Mouse (Mus musculus) kidney, postnatal 14 days (tissue): Measurements from ENCODE around the gene Moxd1.
A peak's percentile ranks its signal among the peaks of the same experiment; 100 is the strongest.
"Not testable (repeated sequence)": the region's sequence is repeated elsewhere in the genome, so short reads cannot be mapped to it uniquely, and the experiment has no call there.

Experiments
- DNase-seq: peaks from one replicate; pipeline ENCODE4 v3.0.0; 2022; ENCODE audit warnings: mixed read lengths

The Moxd1 gene

DNA sequence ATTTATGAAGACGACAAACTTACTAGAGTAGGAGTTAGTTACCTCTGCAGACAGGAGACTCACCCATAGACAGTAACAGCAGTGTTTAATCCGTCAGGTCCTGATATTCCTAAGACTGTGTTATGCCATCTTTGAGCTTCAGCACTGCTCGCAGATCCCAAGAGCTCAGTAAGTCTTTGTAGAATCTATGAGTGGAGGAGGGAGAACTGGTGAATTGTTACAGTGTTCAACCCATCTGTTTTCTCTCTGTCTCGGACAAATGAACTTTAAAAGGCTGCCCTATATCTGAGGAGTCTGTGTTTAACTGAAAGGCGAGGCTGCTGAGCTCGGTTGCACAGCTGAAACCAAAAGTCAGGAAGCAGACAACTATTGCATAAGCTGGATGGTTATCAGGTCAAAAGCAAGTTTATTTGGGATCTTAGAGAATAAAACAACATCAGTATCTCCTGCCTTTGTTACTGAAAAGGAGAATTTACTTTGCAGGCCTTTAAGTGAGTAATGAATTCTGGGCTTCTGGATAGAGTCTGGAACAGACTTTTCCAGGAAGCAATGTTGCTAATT lies 47.8 kb downstream of the Moxd1 start:
- no peak for DNase-seq

DNA sequence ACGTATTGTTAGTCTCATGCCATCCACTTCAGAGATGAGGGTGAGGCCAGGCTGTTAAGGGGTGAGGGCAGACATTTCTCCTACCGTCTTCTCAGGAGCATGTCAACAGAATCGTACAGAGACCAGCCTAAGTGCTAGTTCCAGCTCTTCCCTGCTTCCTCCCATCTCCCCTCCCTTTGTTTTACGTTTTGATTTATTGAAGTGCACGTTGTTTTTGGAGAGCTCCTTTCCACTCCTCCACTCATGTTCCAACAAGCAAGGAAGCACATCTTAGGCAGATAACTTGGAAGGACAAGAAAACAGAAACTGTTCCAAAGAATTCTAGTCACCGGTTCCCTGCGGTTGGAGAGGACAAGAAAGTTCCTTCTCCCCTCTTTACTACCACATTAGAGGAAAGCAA lies 52.9 kb downstream of the Moxd1 start:
- DNase-seq: no peak

DNA sequence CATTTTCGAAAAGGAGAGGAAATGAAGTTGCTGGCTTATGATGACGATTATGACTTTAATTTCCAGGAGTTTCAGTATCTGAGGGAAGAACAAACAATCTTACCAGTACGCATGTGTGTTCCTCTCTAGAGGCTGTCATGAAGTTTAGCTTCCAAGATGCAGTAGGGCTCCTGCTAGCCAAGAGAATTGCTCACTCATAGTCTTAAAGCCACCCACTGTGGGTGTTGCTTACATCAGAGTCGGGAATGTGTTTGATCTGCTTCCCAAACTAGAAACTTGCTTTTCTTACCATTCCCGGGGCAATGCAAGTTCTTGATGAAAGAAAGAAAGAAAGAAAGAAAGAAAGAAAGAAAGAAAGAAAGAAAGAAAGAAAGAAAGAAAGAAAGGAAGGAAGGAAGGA lies 59.3 kb downstream of the Moxd1 start:
- no peak for DNase-seq

DNA sequence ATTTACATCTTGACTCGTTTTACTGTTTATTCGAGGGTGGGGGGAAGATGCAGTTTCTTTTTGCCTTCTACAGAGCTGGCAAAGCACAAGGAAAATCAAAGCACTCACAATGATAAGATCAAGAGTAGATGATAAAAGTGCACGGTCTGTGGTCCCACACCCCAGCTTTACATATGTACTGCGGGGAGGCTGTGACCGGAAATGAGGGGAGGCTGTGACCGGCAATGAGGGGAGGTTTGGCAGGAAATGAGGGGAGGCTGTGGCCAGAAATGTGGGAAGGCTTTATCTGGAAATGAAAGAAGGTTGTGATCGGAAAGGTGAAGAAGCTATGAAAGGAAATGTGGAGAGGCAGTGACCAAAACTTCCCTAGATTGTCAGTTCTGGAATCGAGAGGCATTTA lies 68.3 kb downstream of the Moxd1 start:
- no peak for DNase-seq

DNA sequence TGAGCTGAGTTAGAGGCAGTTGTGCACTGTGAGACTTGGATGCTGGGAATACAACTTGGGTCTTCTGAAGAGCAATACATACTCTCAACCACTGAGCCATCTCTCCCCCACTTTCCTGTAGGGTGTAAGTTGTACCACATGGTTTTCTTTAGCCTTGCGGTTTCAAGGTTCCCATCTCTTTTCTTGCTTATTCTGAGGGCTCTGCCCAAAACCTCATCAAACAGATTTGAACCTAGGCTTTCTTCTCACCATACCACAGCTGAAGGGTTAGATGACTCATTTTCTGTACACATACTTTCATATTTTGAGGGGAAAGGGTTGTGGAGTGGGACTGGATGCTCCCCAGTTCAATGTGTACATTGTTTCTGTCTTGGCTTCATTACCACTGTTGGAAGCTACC lies 69.4 kb downstream of the Moxd1 start:
- no peak for DNase-seq

DNA sequence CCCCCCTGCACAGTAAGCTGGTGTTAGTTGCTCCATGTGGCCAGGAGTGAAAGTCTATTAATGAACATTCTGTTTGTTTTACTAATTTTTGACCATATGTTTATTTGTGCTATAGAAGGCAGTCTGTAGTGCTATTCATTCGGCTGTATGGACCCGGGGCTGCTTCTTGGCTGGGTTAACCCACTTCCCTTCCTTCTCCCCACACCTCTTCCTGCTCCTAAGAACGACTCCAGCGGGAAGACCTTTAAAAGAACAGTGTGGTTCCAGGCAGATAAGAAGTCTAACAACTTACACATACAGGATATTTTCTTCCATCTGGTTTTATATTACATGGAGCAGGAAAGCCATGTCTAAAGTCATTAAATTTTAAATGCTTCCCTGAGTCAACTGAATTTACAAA lies 73.3 kb downstream of the Moxd1 start:
- no peak for DNase-seq

DNA sequence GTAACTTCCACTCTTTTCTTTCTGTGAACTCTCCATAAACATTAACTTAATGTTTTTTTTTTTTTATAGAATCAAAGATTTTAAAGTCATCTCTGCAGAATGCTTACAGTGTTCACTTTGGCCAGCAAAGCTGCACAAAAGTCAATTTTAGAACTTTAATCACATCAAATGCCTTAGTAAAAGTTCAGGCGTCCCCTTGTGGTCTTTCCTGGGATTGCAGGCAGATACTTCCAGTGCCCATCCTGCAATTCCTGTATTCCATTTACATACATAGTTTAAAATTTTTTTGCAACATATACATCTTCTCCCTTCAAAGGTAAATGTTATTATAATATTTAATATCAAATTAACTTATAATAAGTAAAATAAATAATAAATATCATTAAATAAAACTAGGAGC lies 74.5 kb downstream of the Moxd1 start:
- peak; percentile 54 for DNase-seq

DNA sequence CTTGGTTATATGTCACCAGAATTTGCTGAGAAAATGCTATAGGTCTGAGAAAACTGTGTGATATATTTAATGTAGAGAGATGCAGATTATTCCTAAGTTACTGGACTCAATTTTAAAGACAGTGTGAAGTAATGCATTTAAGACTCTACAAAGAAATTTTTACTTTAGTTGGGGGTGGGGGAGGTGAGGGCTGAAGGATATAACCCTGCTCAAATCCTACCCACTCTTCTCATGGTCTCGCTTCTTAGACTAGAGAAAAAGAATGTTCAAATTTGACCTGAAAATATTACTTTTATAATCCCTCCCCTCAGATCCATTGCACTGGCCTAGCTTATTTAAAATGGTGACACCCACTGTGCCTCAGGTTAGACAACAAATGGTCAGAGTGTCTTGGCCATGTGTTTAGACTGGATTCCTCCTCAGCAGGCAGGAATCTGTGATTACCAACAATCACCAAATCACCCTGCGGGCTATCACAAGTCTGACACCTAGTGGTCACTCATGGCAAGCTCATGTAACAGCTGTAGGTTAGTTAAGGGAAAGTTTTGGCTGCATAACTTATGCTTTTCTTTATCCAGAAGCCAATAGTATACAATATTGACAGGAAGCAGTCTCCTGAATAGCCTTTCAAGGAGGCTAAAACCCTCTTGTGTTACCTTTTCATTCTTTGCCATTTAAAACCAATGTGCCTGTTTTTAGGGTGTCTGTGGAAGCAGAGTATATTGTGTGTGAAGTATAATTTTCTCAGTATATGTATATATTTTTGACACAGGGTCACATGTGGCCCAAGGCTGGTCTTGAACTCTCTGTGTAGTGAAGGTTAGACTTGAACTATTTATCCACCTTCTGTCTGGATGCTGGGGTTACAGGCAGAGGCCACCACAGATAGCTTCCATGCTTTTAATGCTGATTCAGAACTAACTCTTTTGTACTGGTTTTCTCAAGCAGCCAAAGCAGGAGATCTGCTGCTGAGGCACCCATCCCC lies 75.2 kb downstream of the Moxd1 start:
- DNase-seq: peak; percentile 71

DNA sequence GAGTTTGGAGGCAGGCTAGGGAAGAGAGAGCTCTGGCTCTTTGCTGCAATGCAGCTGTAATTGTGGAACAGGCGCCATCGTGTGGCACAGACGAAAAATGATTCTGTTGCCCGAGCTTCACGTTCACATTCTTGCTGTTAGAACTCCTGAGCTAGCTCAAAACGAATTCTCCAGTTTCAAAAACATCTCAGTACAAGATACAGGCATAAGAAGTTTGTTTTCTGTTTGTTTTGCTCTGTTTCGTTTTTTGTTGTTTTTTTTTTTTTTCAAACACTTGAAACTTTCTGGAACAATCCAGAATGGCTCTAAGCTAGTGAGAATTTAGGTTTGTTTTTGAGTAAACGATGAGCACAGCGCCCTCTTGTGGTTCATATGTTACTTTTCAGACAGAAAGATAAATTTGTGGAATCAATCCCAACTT lies 88.9 kb downstream of the Moxd1 start:
- peak; percentile 86 for DNase-seq

DNA sequence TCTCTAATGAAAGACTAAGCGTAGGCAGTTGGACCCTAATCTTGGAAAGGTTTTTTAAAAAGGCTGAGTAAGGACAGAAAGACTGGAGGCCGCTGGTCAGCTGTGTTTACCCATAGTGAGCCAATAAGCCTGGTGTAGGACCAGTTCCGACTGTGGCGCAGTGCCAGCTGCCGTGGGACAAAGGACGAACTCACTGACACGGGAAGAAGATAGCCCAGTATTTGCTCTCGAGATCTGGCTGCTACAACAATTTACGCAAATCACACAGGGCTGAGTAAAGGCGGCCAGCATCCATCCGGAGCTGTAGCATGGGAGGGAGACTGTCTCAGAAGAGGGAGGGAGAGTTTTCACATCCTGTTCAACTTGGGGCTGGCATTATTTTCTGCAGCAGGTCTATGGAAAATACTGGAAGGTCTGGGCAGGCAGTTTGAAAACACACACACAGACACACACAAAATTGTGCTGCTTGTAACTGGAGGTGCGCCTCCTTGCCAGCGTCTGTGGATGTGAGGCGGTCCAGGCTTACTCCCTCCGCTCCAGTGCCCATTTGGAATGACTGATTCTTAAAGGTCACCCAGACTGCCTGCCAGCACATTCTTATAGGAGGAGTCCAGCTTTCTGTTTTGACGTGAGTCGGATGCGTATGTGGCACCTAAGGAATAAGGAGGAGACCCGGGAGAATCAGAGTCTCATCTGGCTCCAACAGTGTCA lies 94.0 kb downstream of the Moxd1 start:
- DNase-seq: peak; percentile 79

DNA sequence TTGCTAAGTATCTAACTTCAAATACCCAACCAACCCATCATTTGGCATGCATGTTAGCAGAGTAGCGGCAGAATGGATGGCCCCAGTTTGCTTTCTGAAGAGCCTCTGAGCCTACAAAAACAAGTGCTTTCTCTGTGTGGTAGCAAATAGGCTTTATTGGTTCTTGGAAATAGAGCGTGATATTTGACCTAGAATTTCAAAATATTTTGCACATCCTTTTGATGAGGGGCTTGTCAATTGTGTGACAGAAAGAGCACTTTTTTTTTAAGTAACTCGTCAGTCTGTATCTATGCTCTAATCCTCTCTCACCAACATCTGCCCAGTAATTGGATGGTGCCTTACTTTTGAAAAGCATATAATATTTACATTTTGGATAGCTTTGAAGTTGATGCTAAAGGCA lies 97.0 kb downstream of the Moxd1 start:
- DNase-seq: no peak

DNA sequence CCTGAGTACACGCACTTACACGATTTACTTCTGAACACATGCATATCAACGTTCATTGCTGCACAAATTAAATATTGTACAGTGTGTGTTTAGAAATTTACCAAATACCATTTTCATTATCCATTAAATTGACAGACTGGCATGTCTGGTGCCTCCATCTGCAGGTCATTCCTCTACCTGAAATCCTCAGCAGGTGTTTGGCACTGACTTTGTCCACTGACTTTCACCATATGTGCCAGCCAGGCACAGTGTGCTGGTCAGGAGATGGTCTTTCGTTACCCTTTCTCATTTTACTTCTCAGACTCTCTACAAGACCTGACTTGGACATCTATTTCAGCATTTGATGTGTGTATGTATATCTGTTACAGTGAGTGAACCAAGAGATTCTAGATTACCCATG lies 99.7 kb downstream of the Moxd1 start:
- no peak for DNase-seq

DNA sequence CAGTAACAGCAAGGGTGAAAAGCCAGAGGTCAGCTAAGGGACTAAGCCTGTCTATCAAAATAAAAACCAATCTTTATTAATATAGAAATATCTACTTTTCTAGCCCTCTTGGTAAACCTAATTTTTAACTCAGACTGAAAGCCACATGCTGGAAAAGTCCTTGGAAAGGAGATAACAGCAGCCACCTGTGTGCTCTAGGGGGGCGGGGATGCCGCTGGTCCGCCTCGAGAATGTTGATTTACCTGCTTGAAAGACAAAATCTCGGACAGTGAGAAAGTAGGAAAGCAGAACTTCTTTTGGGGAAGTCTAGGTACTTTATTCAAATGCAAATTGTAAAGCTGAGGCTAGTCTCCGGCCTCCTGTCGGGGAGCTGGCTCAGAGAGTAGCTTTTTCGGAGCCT lies 103.9 kb downstream of the Moxd1 start:
- not testable (repeated sequence) for DNase-seq

DNA sequence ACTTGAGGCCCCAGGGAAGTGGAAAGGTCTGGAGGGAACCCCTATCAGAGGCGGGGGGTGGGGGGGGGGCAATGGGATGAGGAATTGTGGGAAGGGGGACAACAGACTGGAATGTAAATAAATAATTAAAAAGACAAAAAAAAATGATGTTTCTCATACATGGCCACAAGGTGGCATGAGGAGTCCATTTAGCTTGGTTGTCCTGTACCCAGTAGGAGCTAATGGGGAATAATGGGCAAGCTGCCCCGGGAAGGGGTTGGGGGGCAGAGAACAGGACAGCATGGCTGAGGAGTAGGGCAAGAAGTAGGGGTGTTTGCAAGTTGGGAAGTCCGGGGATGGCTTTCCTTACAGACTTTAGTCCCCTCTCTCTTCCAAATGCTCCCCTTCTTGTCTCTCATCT lies 109.5 kb downstream of the Moxd1 start:
- DNase-seq: no peak

DNA sequence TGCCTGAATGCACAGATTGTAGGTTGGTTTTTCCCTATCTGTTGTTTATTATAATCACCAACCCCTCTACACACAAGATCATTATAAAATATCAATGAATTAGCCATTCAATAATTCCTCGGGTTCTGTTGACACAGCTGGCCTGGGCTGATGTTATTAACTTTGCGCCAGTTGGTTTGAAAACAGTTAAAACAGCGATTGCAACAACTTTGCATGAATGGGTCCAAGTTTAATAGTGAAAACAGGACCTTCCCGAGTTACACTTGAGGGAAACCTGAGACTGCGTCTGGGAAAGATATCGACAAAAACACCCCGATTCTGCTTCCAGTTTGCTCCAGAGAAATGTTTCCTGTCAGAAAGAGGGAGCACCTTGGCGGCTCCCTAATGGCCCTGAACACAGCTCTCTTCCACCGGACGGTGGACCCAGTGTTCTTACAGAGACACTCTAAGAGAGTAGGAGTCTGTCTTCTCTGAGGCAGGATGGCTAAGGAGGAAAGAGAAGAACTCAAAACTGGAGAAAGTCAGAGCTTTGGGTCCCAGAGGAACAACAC lies 116.4 kb downstream of the Moxd1 start:
- DNase-seq: no peak

DNA sequence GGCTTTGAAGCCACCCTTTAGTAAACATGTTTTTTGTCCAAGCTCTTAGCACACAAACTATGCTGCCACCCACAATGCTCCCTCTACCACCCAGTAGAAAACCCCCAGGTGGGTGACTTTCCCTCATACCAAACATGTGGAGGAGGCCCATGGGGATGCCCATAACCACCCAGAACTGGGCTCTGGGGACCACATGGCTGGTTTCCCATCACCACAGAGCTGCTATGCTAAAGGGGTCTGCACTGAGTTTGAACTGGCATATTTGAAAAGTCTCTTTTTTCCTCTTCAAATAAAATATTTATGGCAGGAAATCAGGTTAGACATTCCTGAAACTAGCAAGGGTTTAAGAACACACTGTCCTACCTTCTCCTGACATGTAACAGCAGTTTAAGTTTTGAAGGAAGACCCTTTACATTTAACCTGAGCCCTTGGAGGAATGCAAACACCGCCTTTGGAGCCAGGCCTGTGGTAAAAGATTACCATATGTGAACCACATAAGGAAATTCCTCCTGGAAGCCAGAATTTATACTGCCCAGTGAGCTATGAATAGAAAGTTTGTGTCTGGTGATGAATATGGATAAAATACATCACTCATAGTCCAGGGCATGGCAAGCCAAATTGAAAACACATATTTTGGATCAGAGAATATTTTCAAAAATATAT lies 117.4 kb downstream of the Moxd1 start:
- no peak for DNase-seq

DNA sequence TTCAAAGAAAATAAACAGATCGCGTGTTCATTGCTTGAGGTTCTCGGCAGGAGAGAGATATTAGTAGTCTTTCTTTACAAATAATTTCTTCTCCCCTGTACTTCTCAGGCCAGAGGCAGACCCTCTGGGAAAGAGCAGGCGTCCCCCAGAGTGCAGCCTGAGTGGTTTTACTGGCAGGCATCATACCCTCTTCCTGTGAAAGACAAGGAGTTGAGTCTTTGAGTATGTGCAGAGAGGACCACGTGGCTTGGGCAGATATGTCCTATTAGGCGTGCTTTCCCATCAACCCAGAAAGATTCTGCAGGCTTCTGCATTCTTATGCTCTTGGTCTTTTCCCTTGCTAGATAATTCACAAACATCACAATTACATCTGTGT lies 117.9 kb downstream of the Moxd1 start:
- DNase-seq: no peak

DNA sequence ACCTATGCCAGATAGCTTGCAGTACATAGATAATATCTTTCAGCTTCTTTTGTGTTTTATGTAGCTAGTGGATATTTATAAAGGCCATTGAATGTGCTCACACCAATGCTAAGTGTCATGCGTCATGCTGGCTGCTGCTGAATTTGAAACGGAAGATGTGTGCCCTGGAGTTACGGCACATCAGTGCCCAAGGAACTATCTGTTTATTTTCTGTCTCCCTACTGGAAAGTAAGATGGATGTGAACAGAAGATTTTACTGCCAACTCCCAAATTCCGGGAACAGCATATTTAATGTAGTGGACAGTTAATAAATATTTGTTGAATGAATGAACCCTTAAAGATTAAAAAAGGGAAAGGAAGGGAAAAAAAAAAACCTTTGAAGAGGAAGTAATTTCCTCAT lies 119.8 kb downstream of the Moxd1 start:
- DNase-seq: no peak
